Mouse (Mus musculus) embryo, embryonic 10.5 days (tissue): Measurements from ENCODE around the gene Sesn2.
A peak's percentile ranks its signal among the peaks of the same experiment; 100 is the strongest.
"Not testable (repeated sequence)": the region's sequence is repeated elsewhere in the genome, so short reads cannot be mapped to it uniquely, and the experiment has no call there.

Source experiments
- DNase-seq: peaks from one replicate; pipeline ENCODE4 v3.0.0-alpha.2; 2015; ENCODE audit warnings: low spot score

Sesn2 gene

GRCm38 (mm10) chr4:132482104-132482503 is 28.2 kb downstream of the Sesn2 start:
- not testable (repeated sequence) for DNase-seq

GRCm38 (mm10) chr4:132477833-132478232 is 32.5 kb downstream of the Sesn2 start:
- no peak for DNase-seq

- DNase-seq = no peak
These were observed 34.1 kb downstream of the Sesn2 start for GRCm38 (mm10) chr4:132475895-132476878.

GRCm38 (mm10) chr4:132474631-132475030 is 35.7 kb downstream of the Sesn2 start:
- no peak for DNase-seq

GRCm38 (mm10) chr4:132473411-132473810 is 36.9 kb downstream of the Sesn2 start:
- DNase-seq = no peak

- no peak for DNase-seq
These were observed 40.4 kb downstream of the Sesn2 start for GRCm38 (mm10) chr4:132469873-132470272.

GRCm38 (mm10) chr4:132464255-132464613 is 46.1 kb downstream of the Sesn2 start:
- DNase-seq = no peak

- DNase-seq = peak; percentile 97
These were observed 46.7 kb downstream of the Sesn2 start, which contains the start of gene Med18 for GRCm38 (mm10) chr4:132463430-132464254. Gene Med18 (minus strand): TSS chr4:132463921.

GRCm38 (mm10) chr4:132462836-132463235 is 47.5 kb downstream of the Sesn2 start:
- DNase-seq = peak; percentile 37

GRCm38 (mm10) chr4:132460225-132460624 is 50.1 kb downstream of the Sesn2 start:
- no peak for DNase-seq

- DNase-seq = no peak
These were observed 54.7 kb downstream of the Sesn2 start for GRCm38 (mm10) chr4:132455561-132455960.

- no peak for DNase-seq
These were observed 55.2 kb downstream of the Sesn2 start for GRCm38 (mm10) chr4:132455146-132455545.

GRCm38 (mm10) chr4:132454216-132454615 is 56.1 kb downstream of the Sesn2 start:
- no peak for DNase-seq

GRCm38 (mm10) chr4:132449778-132450177 is 60.5 kb downstream of the Sesn2 start:
- DNase-seq = no peak

GRCm38 (mm10) chr4:132446105-132446504 is 64.2 kb downstream of the Sesn2 start:
- DNase-seq = no peak

GRCm38 (mm10) chr4:132444516-132444915 is 65.8 kb downstream of the Sesn2 start:
- DNase-seq = no peak
